Mouse (Mus musculus): ENCODE results near the gene Map2k6.

Map2k6 gene

DNA sequence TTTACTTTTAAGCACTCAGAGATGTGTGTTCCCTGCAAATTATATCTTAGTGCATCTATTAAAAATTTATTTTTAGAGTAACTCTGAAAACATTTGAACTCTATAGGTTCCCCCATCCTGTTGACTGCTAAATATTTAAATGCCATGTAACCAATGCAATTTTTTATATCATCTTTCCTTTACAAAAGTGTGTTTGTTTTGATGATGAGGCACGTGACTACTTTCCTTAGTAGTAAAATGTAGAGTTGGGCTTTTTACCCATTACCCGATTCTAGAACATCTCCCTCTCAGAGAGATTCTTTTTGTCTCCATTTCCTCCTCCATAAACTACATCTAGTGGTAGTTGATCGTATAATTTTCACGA lies 51.8 kb downstream of the Map2k6 start:
- WGBS, result 76% methylated on average over 4 of the region's 4 CpGs

DNA sequence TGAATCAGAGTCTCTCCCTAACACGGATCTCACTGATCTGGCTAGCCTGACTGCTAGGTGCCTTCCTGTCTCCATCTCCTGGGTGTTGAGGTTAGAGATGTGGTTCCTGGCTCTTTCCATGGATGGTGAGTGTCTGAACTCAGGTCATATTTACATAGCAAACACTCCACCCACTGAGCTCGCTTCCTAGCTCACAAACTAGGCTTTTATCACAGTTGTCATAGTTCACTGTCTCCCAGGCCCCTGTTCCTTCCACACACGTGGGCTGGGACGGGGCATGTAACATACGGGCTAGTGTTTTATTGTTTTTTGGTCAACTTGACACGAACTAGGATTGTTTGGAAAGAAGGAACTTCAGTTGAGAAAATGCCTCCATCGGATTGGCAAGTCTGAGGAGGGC lies 52.7 kb downstream of the Map2k6 start:
- 85% methylated on average over 7 of the region's 7 CpGs for WGBS

DNA sequence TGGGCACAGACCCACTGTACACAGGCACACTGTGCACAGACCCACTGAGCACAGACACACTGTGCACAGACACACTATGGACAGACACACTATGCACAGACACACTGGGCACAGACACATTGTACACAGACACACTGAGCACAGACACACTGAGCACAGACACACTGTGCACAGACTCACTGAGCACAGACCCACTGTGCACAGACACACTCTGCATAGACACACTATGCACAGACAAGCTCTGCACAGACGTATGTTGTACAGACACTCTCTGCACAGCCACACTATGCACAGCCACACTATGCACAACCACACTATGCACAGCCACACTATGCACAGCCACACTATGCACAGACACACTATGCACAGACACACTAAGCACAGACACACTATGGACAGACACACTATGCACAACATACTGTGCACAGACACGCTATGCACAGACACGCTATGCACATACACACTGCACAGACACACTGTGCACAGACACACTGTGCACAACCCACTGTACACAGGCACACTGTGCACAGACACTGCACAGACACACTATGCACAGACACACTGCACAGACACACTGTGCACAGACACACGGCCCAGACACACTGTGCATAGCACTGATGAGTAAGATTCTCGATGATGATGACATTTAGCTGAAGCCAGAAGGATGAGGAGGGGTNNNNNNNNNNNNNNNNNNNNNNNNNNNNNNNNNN lies 54.7 kb downstream of the Map2k6 start:
- WGBS, result 90% methylated on average over 5 of the region's 5 CpGs

DNA sequence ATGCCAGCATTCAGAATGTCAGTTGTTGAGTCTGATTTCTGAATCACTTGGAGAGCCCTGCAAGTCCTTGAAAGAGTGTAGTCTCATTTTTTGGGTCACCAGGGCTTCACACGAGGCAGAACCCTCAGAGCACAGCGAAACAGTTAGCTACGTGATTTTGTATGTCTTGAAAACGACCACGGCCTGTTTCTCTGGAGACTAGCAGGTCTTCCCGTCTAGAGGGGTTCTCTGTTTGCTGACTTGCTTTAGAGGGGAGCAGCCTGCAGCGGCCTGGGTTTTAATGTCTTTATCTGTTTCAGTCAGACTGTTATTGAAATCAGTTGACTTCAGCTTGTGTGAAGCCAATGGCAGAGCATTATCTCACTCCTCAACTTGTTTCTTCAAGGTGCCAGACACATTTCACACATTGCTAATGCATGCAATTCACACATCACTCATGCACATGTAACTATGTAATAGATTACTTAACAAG lies 58.6 kb downstream of the Map2k6 start:
- WGBS, result 84% methylated on average over 7 of the region's 7 CpGs

DNA sequence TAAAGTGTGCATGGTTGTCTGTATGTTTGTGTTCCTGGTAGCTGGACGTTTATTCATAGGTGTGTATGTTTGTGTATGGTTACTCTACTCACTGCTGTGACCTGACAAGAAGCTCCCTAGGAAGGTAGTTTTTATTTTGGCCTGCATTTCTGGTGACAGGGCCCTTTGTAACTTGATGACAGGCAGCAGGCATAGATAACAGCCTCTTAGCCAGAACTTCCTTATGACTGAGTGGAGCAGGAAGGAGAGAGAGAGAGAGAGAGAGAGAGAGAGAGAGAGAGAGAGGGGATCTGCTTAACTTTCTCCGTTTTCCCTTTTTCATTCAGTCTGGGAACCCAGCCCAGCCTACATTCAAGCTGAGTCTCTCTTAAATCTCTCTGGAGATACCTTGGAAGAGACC lies 61.6 kb downstream of the Map2k6 start:
- WGBS, result 48% methylated on average over 2 of the region's 2 CpGs

DNA sequence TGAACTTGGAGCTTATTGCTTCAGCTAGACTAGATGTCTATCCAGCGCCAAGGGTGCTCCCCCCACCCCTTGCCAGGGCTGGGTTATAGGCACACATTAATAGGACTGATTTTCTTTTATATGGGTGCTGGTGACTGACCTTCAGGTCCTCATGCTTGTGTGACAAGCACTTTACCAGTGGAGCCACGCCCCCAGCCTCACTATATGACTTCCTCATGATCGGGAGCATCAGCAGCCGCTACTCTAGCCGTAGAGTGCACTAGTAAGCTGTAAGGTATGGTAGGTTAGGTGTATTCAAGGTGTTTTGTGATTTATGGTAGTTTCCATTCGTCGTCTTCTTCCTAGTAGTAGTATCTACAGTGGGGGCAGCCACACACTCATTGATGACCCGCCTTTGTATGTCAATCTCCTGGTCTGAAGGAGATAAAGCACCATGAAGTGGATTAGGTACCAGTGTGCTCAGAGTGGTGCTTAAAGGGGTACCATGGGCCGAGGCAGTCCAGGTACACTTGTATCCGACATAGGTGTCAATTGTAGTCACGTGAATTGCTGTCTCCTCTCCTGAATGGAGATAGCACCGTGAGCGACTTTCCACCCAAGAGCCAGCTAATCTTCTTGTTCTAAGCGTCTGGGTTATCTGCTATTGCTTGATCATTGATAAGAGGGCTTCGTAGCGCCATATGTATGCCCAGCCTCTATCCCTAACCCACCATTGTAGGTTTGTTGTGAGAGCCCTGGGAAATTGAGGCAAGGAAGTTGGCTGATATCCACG lies 62.8 kb downstream of the Map2k6 start:
- WGBS, result 96% methylated on average over 17 of the region's 17 CpGs

DNA sequence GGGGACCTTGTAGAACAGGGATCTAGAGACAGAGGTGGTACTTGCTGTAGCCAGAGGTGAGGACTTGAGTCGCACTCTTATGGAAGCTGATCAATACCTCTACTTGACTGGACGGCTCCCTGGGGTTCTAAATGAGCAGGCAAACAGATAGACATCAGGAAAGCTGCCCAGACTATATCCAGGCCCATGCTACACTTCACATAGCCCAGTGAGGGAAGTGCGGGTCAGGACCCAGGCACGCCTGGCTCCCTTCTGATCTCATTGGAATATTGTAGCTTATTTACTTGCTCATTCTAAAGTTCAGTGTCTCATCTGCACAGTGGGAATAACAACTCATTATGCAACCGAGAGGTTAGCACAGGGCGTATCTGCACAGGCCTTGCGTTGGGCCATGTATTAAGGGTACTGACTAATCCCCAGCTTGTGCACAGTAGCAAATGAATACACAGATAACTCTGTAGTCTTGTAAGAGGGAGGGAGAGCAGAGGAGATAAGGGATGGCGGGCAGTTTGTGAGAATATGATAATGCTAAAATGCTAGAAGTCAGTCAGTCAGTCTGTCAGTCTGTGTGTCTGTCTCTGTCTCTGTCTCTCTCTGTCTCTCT lies 64.2 kb downstream of the Map2k6 start:
- 92% methylated on average over 8 of the region's 8 CpGs for WGBS

DNA sequence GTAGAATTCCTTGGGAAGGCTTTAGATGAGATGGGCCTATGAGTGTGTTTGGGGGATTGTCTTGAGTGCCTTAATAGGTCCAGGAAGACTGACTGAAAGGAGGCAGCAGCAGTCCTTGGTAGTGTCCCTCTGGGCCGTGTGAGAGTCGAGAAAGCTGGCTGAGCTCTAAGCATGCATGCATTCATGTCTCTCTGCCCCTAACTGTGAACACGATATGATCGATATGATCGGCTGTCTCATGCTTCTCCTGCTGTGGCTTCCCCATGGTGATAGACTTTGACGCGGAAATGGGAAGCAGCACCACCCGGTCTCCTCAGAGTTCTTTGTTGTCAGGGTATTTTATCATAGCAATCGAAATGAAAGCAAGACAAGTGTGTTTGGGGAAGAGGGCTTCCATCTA lies 64.9 kb downstream of the Map2k6 start:
- 55% methylated on average over 9 of the region's 9 CpGs for WGBS

DNA sequence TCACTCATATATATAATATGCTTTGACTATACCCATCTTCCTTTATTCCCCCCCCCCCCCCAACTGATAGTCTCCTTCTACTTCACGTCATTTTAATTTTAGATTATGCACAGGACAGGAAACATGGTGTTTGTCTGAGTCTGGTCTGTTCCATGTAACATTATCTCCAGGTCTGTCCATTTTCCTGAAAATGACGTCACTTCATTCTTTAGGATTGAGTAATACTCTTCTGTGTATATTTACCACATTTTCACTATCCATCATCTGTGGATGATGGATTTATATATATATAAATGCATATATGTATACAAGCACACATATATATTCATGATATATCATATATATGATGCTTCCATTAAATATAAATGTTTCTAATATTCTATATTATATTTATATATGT lies 70.1 kb downstream of the Map2k6 start:
- WGBS, result 95% methylated on average over 2 of the region's 2 CpGs

DNA sequence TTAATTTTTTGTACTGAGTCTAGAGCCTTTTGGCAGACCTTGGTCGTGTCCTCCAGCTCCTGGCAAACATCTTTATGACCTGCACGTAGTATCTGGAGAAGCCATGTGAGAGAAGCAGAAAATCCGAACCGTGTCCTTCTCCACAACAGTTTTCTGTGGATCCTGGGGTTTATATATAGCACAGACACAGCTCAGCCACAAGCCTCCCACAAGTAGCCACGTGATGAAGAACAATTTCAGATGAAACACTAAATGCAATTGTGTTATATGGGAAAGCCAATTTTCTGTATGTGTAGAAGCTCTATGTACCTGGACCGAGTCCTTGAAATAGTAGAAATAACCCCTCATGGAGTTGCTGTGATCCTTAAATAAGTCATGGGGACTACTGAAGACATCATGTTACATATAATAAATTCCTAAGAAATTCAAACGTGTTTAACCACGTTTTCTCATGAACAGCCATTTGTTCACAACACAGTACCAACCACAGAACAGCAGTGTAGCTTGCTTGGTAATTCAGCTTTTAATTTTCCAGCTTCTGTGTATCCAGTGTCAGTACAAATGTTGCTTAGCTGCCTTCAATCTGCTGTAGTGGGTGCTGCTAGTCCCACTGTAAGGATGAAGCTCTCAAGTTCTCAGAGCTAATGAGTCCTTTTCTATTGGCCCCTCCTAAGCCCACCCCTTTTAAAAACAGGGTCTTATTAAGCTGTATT lies 71.8 kb downstream of the Map2k6 start:
- WGBS, result 51% methylated on average over 8 of the region's 8 CpGs

DNA sequence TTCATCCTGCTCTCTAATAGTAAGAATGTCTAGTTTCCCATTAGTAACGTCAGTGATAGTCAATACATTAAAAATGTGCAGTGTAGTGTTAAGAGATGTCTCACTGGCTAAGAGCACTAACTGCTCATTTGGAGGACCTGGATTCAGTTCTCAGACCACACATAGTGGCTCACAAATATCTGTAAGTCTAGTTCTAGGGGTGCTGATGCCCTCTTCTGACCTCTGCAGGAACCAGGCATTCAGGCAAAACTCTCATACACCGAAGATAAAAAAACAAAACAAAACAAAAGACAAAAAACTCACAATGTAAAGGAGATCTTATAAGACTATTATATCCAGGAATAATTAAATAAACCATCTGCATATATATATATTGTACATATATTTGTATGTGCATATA lies 72.4 kb downstream of the Map2k6 start:
- WGBS, result 82% methylated on average over 2 of the region's 2 CpGs

DNA sequence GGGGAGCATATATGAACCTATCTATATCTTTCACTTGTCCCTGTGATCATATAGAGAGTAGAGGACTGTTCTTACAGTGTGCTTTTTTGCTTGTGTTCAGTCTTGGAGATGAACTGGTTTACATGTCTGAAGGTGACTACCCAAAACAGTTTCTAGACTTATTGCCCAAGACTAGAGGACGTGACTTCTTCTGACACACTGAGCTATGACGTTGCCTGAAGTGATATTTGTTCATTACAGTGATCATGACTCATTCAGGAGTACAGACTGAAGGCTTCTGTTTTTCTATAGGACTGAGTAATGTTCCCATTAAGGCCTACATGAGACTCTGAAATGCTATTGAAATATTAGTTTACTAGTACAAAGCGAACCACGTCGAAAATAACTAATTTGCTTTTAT lies 73.2 kb downstream of the Map2k6 start:
- WGBS, result 90% methylated on average over 5 of the region's 5 CpGs

DNA sequence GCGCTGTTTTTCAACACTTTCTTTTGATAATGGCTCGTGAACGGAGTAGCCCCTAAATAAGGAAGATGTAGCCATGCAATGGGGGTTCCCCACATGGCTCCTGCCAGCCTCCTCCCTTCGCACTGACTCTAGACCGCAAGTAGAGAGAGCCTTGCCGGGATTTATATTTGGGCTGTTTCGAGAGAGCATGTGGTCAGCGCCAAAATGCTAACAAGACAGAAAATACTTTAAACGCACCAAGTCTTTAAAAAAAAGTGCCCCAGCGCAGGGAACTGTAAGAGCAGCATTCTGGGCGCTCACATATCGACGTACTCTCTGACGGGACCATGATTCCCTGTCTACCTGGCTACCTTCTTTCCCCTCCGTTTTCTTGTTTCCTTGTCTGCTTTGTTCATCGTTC lies 74.6 kb downstream of the Map2k6 start:
- 77% methylated on average over 16 of the region's 16 CpGs for WGBS

DNA sequence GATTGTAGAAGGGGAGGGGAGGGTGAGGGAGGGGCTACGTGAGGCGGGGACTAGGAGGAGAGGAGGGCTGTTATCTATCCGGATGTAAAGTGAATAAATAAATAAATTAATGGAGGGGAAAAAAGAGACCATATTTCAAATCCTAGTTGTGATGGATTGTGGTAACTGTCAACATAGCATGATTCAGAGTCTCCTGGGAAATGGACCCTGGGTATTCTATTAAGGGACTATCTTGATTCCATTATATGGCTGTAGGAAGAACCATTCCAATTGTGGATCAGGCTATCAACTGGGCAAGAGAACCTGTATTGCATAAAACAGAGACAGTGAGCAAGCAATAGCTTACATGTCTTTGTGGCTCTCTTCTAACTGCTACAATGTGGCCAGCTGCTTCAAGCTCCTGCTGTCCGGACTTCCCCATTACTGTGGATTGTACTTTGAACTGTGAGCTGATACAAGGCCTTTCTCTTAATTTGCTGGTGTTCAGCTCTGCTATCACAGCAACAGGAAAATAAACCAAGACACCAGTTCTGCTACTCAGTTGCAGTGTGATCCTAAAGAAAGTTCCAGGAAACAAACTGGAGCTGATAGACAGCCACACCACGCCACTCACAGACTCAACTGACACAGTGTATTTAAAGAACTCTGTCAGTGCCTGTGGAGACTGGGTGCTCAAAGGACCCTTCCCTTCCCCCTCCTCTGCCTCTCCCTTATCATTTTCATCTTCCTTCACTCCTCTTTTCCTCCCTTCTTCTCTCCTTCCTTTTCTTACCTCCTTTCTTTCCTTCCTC lies 77.6 kb downstream of the Map2k6 start:
- 70% methylated on average over 5 of the region's 5 CpGs for WGBS

DNA sequence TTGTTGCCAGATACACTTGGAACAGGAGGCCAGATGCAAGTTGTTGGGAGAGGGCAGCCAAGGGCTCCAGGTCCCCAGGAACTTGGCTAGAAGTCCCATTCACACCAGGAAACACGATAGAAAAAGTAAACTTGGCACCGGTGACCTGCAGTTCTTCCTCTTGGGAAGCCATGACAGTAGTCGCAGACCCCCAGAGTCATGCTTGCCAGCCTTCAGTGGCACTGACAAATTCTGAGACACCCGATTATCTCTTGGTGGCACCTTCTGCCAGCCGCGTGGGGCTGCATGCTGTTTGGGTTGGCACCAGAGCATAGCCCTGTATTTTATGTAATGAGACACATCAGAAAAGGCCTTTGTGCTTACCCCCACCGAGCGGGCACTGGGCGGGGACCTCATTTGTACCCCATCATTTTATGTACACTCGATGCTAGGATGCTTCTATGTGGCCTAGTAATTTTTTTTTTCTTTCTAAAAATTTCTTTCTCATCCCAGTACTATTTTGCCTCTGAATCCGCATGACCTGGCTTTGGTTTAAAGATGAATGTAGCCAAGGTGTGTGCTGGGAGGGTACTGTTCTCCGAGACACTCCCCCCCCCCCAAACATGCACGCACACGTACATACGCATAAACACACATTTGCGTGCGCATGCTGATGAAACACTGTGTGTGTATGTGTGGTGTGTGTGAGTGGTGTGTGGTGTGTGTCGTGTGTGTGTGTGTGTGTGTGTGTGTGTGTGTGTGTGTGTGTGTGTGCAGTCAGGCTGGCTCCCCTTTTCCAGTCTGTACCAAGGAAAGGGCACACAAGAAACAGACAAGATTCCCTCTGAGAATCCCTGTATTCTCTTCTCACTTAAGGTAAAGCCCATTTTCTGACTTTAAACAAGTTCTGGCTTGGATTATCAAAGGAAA lies 79.3 kb downstream of the Map2k6 start:
- WGBS, result 42% methylated on average over 18 of the region's 18 CpGs

DNA sequence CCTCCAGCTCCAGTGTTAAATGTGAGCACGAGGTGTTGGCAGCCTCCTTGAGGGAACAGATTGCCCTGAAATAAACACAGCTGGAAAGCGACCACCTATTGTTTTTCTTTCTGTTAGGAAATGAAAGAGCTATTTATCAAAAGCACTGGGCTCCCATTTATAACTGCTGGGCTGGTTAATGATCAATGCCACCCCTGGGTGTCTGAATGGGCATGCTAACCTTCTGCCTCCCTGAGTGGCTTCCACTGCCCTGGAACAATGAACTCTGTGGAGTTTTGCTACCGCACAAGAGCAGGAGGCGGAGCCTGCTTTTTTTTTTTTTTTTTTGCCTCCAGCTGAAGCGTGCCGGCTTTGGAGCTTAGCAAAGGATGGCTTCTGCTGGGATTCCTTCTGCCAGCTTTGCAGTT lies 80.1 kb downstream of the Map2k6 start:
- under 1% methylated on average over 5 of the region's 6 CpGs for WGBS

DNA sequence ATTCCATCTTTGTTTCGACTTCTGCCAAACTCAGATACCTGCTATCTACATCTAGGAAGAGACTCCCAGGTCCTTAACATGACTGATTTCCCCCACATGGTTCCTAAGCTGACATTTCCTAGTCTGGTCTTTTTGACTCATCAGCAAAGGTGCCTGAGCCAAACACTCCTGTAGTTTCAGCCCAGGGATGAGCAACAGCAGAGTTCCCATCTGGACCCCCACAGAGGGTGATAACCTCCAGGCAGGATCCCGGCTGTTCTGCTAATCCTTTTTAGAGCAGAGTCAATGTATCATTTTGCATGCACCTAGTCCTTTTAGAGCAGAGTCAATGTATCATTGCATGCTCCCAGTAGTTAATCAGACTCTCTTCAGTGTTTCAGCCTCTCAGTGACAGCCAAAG lies 82.5 kb downstream of the Map2k6 start:
- WGBS, result 90% methylated on average over 2 of the region's 2 CpGs

DNA sequence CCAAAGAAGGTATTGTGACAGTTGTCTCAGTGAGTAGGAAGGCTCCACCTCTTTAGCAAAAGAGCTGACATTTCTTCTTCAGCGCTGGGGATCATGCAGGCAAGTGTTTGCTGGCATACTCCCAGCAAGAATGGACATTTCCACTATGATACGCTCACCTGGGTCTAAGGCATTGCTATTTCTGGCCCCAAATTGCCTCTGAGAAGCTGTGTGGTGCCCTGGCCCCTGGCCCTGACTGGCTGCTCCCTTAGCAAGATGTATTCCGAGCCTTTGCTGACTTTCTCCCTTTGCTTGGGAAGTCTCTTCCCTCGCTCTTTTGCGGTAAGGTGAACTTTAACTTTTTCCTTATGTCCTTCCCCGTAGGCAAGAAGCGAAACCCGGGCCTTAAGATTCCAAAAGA lies 83.3 kb downstream of the Map2k6 start:
- WGBS, result 95% methylated on average over 8 of the region's 8 CpGs

DNA sequence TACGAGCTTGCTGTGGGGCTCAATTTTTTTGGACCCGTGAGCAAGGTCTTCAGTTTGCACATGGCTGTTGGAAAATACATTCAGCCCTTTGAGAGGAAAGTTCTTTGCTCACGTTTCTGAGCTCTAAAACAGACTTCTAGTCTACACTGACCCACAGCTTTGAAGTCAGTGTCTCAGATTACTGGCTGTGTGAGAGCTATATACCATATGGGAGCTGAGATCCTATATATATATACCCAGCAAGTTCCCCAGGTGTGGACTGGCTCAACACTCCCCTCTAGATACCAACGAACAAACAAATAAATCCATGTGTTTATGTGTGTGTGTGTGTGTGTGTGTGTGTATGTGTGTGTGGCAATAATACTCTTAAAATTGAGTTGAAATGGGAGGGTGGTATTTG lies 83.7 kb downstream of the Map2k6 start:
- WGBS, result 93% methylated on average over 4 of the region's 4 CpGs

DNA sequence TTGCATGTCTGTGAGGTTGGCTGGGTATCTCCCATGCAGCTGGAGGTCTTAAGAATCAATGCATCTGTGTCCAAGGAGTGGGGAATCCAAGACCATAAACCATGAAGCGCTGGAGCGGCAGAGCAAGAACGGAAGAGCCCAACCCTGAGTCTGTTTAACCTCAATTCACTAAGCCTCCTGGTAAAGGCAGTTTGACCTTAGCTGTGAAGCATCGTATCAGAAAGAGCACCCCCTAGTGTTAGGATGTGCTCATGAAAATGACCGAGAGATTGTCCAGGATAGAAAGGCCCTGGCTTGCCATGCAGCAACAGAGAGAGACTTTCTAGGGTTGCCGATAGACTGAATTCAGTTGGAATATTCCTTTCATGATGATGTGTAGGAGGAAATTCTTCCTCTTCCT lies 84.2 kb downstream of the Map2k6 start:
- 47% methylated on average over 6 of the region's 6 CpGs for WGBS

DNA sequence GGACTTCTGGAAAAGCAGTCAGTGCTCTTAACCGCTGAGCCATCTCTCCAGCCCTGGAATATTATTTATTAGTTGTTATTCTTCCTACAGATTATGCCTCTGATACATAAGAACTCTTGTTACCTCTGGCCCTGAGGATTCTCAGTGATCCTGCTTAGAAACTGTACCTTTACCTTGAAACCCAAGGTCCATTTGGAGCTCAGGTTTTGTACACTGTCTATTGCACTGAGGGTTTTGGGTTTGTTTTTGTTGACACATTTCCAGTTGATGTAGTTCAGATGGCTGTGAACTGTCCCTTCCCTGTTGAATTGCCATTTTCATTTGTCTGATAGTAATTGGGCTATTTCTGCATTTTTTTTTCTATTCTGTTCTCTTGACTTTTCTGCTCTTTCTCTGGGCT lies 85.5 kb downstream of the Map2k6 start:
- WGBS, result 97% methylated on average over 1 of the region's 1 CpGs

Measured in cerebral cortex, adult 2 months (tissue).